In the genomic region with DNA sequence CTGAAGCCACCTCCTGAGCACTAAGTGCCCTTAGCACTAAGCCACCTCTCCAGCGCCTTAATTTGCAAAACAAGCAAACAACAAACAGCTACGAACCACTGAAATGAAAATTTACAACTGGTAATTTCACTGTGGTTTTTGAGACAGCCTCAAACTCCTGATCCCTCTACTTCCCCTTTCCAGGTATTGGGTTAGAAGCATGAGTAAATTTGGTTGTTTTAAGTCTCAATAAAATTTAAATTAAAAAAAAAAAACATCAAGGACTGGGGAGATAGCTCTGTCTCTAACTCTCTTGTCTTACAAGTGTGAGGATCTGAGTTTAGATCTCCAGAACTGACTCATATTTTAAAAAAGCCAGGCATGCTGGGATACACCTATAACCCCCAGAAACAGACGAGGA, we compare ENCODE assay signal across 32 mouse cellular contexts. TPM values are rescaled to one million over a fixed set of nuclear protein-coding genes. Genes with fewer than 3 reads are reported as not detected.
"Had no signal": no experiment of that assay in that cellular context is flagged by ENCODE, and none has a peak within 500 bp of the region (broad histone marks: within the 10 kb centered on the region; RNA-seq: fewer than 3 reads in every experiment).

No protein-coding gene starts in this region.

- ATAC-seq: inflammation-experienced regulatory T-cells, adult 6 months; intestine, embryonic 16.5 days; liver, postnatal 0 days; lung, postnatal 0 days had no signal

- H3K4me3 ChIP-seq: layer of hippocampus, adult 2 months; left cerebral cortex, adult 2 months; midbrain, embryonic 10.5 days; neural tube, embryonic 12.5 days; neural tube, embryonic 15.5 days had no signal

- H3K27me3 ChIP-seq: neural tube, embryonic 12.5 days; neural tube, embryonic 15.5 days had no signal

- H3K9me3 ChIP-seq: midbrain, embryonic 10.5 days; neural tube, embryonic 12.5 days; neural tube, embryonic 15.5 days had no signal

- H3K4me1 ChIP-seq: neural tube, embryonic 12.5 days had no signal

- DNase-seq: kidney, adult 18-20 months; kidney, adult 9 months; kidney, postnatal 25 days; layer of hippocampus, postnatal 36 days; liver, postnatal 0 days; lung, embryonic 14.5 days; lung, postnatal 36 days; midbrain, embryonic 14.5 days; right cerebral cortex, adult 18-20 months; right cerebral cortex, postnatal 14 days; right cerebral cortex, postnatal 4 days; spleen, adult 18-20 months; thymus, postnatal 36 days had no signal

- H3K27ac ChIP-seq: layer of hippocampus, adult 2 months; left cerebral cortex, adult 2 months; liver, embryonic 14.5 days; midbrain, embryonic 10.5 days; neural tube, embryonic 12.5 days; neural tube, embryonic 15.5 days; stomach, postnatal 0 days had no signal

RNA-seq across cellular contexts. Expression of gene Gm17581, which starts 52.5 kb away (rescaled TPM):
- total RNA-seq: layer of hippocampus, adult 2 months; layer of hippocampus, postnatal 10 days; layer of hippocampus, postnatal 36 days; left cerebral cortex, adult 2 months; left cerebral cortex, postnatal 10 days; left cerebral cortex, postnatal 36 days had no signal
- polyA plus RNA-seq: inflammation-experienced regulatory T-cells, adult 6 months; intestine, embryonic 16.5 days; kidney, embryonic 16.5 days; large intestine, adult 2 months; limb, embryonic 11.5 days; limb, embryonic 14.5 days; liver, embryonic 11.5 days; liver, embryonic 14.5 days; liver, postnatal 0 days; lung, embryonic 14.5 days; lung, postnatal 0 days; midbrain, embryonic 10.5 days; midbrain, embryonic 14.5 days; neural tube, embryonic 12.5 days; neural tube, embryonic 15.5 days; stomach, embryonic 14.5 days; stomach, postnatal 0 days had no signal
